Mouse (Mus musculus) liver, embryonic 16.5 days (tissue): ENCODE measurements around the gene Plcxd3. TPM values are rescaled to one million over a fixed set of nuclear protein-coding genes. Genes with fewer than 3 reads are reported as not detected.

Source experiments
- ATAC-seq: fragments of 200-750 bp; cut with Nextera tagmentation; 2 replicates; pipeline ENCODE4 v1.8.0; 2017; ENCODE audit warnings: low read depth, mild to moderate bottlenecking, moderate number of reproducible peaks, moderate library complexity
- H3K27ac ChIP-seq: fragments of 300-500 bp; sonication (generic); 2 replicates; pipeline ENCODE4 v1.5.1; 2014; ENCODE audit warnings: mild to moderate bottlenecking, low read length
- H3K27me3 ChIP-seq: fragments of 300-500 bp; sonication (generic); 2 replicates; pipeline ENCODE4 v1.6.1; 2014; ENCODE audit warnings: low read depth, low read length, mixed read lengths; ENCODE audit not compliant: control insufficient read depth, insufficient read depth
- H3K36me3 ChIP-seq: fragments of 300-500 bp; sonication (generic); 2 replicates; pipeline ENCODE4 v1.6.1; 2014; ENCODE audit warnings: mild to moderate bottlenecking; ENCODE audit not compliant: control insufficient read depth, insufficient read depth
- H3K4me1 ChIP-seq: fragments of 300-500 bp; sonication (generic); 2 replicates; pipeline ENCODE4 v1.6.1; 2014; ENCODE audit warnings: low read depth, low read length, mixed read lengths; ENCODE audit not compliant: control insufficient read depth
- H3K4me2 ChIP-seq: fragments of 300-500 bp; sonication (generic); 2 replicates; pipeline ENCODE4 v1.6.1; 2014; ENCODE audit warnings: low read depth, low read length, mixed read lengths
- H3K4me3 ChIP-seq: fragments of 300-500 bp; sonication (generic); 2 replicates; pipeline ENCODE4 v1.5.1; 2014; ENCODE audit warnings: low read depth, mild to moderate bottlenecking, low read length
- H3K9ac ChIP-seq: fragments of 300-500 bp; sonication (generic); 2 replicates; pipeline ENCODE4 v1.6.1; 2014; ENCODE audit warnings: low read depth, low read length
- H3K9me3 ChIP-seq: fragments of 300-500 bp; sonication (generic); replicated peaks from 2 replicates; pipeline ENCODE4 v1.6.1; 2016; ENCODE audit warnings: low read length; ENCODE audit not compliant: control insufficient read depth
- WGBS: fragments of 180-500 bp; shearing (Covaris S2); extraction: QIAGEN DNeasy Blood & Tissue Kit; methylation state at CpG from one replicate; pipeline ENCODE4 v1.1.7; 2014; ENCODE audit not compliant: insufficient replicate concordance; 5-methylcytosine and 5-hydroxymethylcytosine counted together
- polyA plus RNA-seq: library from polyadenylated mRNA; unstranded; fragments of >200 nt; fragmentation: Nextera tagmentation; extraction: Ambion mirVana; gene quantifications from 2 replicates; pipeline ENCODE4 v1.2.1, GENCODE M21; 2015

Plcxd3 gene
- 0.08 and 0.11 TPM in 2 replicates for polyA plus RNA-seq

DNA sequence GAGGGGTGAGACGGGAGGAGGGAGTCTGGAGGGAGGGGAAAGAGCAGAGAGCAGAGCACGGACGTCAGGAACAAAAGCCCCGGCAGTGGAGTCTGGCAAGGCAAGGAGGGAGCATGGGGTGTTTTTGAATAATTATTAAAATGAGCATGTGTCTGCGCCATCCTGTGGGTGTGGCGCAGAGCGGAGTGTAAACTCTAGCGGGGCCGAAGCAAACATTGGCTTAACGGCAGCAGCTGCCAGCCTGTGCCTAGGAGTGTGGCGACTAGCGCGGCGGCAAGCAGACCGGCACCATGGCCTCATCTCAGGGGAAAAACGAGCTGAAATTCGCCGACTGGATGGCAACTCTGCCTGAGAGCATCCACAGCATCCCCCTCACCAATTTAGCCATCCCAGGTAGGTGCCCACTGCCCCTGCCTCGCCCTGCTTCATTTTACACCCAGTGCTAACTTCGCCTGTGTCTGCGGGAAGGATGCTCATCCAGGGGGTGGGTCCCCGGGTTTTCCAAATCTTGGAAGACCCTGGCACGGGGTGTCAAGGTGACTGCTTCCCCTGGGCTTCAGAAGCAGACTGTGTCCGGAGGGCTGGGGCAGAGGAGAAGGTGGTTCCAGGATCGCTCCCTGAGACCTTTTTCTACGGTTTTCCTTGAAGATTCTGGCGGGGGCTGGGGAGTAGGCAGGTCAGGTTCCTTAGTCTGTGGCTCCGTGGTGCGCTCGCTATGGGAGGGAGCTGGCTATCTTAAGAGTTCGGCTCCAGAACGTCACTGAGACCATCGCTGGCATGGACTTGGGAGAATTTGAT is at the start of gene Plcxd3:
Gene Plcxd3, plus strand, starts transcription at position 69 of the 798 bp plus-strand sequence.
- no peak within 1 kb of the TSS for H3K9ac ChIP-seq

DNA sequence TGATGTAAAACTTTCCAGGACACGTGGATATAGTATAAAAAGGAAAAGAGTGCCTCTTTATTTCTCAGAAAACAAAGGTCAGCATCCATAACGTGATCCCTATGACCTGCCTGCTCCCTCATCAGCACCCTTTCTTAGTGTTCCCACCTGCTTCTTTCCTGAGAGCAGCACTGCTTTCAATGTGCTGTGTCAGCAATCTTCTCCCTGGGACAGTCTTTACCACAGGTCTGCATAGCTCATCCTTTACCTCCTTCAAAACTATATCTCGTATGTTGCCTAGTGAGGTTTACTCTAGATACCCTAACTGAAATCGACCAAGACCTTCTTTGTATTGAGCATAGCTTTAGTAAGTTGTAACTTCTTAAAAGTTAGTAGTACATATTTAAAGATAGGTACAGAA is 43.4 kb upstream of the Plcxd3 start:
- Histone ChIP-seq H3K9ac (no peak overlapping the region), H3K4me2 (no peak overlapping the region), H3K27ac (no peak overlapping the region), H3K4me3 (no peak overlapping the region), H3K4me1 (no peaks in the 10 kb centered on the region), H3K36me3 (no peaks in the 10 kb centered on the region), H3K9me3 (no peaks in the 10 kb centered on the region), H3K27me3 (no peaks in the 10 kb centered on the region)
- 51% methylated on average over 4 of the region's 4 CpGs for WGBS
- no peak for ATAC-seq

More for the DNA sequence above, at the start of gene Plcxd3:
- no peaks in the 10 kb centered on the region for H3K36me3 ChIP-seq
- H3K27me3 ChIP-seq, result peaks cover 4% of the 10 kb centered on the region; the same call in 1 of the 2 replicates
- H3K4me2 ChIP-seq, result peak within 1 kb of the TSS; percentile 9; the same call in 1 of the 2 replicates
- 2% methylated on average over 33 of the region's 33 CpGs for WGBS
- H3K4me1 ChIP-seq, result no peaks in the 10 kb centered on the region
- H3K4me3 ChIP-seq, result 0 out of 2 replicates have a peak within 1 kb of the TSS, but pooled peaks have one; percentile 3
- no peak for ATAC-seq
- H3K9me3 ChIP-seq, result no peaks in the 10 kb centered on the region
- no peak within 1 kb of the TSS for H3K27ac ChIP-seq

DNA sequence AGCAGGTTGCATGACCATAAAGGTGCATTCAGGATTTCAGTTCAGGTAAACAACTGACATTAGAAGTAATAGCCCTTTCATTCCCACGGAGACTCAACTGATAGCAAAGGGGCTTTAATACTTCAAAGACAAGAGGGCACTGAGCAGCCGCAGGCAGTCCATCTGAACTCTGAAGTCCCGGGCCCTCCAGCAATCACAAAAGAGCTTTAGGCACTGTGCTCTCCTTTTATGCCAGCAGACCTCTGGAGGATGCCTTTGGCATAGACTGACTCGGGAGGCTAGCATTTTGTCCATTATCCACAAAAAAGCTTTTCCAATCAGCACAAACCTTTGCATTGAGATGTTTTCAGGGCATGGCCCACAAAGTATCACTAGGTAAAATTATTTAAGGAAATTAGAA is 33.7 kb upstream of the Plcxd3 start:
- no peaks in the 10 kb centered on the region for H3K36me3 ChIP-seq
- 33% methylated on average over 4 of the region's 4 CpGs for WGBS
- H3K4me2 ChIP-seq, result no peak overlapping the region
- H3K27me3 ChIP-seq, result no peaks in the 10 kb centered on the region
- H3K9ac ChIP-seq, result no peak overlapping the region
- H3K9me3 ChIP-seq, result no peaks in the 10 kb centered on the region
- H3K4me3 ChIP-seq, result no peak overlapping the region
- ATAC-seq, result no peak
- H3K4me1 ChIP-seq, result no peaks in the 10 kb centered on the region
- H3K27ac ChIP-seq, result no peak overlapping the region

DNA sequence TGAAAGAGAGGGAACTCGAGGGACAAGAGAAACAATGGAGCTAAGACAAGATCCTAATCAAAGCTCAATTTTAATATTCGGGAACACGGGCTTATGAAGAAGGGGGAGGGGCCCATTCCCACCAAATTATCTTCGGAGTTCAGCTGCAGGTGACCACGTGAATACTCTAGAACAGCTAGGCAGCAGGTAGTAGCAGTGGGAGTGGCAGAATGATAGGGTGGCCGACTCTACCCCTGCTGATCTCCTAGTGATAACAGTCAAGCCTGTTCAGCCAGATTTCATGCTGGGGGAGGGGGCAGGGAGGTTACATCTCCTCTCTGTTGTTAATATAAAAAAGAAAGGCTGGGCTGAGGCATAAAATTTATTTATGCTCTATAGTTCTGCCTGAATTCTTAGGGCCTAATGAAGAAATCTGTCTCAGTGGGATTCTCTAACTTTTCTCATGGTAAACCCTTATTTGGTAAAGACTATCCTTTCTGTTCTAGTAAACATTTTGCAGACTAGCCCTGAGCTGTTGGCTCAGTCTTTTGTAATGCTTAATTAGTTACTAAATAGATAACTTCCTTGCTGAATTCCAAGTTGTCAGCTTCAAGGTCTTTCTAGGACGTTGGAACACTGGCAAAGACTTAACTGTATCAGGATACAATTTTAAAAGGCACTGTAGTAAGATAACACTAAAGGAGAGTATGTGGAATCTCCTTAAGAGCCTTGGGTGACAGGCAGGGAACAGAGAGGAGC is 26.3 kb upstream of the Plcxd3 start:
- 27% methylated on average over 7 of the region's 7 CpGs for WGBS
- Histone ChIP-seq H3K9ac (no peak overlapping the region), H3K4me3 (no peak overlapping the region), H3K9me3 (no peaks in the 10 kb centered on the region), H3K27me3 (no peaks in the 10 kb centered on the region), H3K36me3 (no peaks in the 10 kb centered on the region), H3K27ac (no peak overlapping the region), H3K4me2 (no peak overlapping the region), H3K4me1 (no peaks in the 10 kb centered on the region)
- no peak for ATAC-seq

DNA sequence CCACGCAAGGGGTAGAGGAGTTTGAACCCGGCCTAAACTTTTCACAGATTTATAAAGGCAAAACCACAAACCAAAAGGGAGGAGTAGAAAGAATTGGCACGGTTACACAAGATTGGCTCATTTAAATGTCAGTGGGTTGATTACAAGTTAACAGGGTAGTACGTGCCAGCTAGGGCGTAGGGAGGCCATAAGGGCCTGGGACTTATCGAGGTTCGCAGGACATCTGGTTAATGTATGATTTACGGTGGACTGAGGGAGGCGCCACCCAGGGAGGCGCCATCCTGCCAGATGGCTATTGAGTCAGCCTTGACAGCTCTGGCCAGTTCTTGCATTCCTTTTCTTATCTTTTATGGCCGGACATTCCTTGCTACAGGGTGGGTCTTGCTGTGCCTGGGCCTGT is 18.9 kb upstream of the Plcxd3 start:
- H3K4me3 ChIP-seq, result no peak overlapping the region
- WGBS, result 67% methylated on average over 11 of the region's 11 CpGs
- H3K4me1 ChIP-seq, result no peaks in the 10 kb centered on the region
- no peak overlapping the region for H3K9ac ChIP-seq
- ATAC-seq, result no peak
- H3K36me3 ChIP-seq, result no peaks in the 10 kb centered on the region
- no peaks in the 10 kb centered on the region for H3K27me3 ChIP-seq
- H3K9me3 ChIP-seq, result no peaks in the 10 kb centered on the region
- no peak overlapping the region for H3K4me2 ChIP-seq
- no peak overlapping the region for H3K27ac ChIP-seq

DNA sequence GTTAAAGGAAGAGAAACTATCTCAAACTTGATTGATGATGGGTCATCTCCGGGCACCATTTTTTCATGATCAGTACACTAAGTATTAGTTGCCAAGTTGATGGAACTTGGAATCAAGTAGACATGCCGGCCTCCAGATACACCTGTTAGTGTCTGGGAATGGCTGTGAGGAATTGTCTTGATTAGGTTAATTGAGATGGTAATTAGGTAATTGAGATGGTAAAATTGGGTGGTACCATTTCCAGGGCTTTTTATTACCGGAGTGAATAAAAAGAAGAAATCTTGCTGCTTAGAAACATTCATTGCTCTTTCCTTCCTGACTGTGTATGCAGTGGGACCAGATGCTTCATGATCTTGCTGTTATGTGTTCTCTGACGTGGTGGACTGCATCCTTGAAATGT is 17.6 kb upstream of the Plcxd3 start:
- no peak overlapping the region for H3K27ac ChIP-seq
- no peaks in the 10 kb centered on the region for H3K4me1 ChIP-seq
- no peaks in the 10 kb centered on the region for H3K27me3 ChIP-seq
- H3K9me3 ChIP-seq, result no peaks in the 10 kb centered on the region
- no peak for ATAC-seq
- H3K4me2 ChIP-seq, result no peak overlapping the region
- no peak overlapping the region for H3K9ac ChIP-seq
- WGBS, result 56% methylated on average over 4 of the region's 4 CpGs
- H3K36me3 ChIP-seq, result no peaks in the 10 kb centered on the region
- no peak overlapping the region for H3K4me3 ChIP-seq

DNA sequence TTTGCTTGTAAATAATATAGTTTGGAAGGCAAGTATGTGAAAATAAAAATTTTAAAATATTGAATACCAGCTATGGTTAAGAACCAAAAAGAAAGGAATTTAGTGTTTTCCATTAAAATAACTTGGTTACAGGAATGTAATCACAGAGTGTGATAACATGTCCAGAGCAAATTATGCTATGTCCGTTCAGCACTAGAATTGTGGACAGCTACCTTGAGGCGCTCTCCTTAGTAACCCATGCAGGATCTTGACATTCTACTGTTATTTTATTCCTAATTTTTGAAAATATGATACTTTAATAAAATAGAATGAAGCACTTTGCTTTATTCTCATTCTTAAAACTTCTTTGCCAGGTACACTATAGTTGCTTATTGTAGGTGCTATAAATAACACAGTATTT is 7.5 kb upstream of the Plcxd3 start:
- 46% methylated on average over 2 of the region's 2 CpGs for WGBS
- no peak overlapping the region for H3K4me2 ChIP-seq
- no peaks in the 10 kb centered on the region for H3K9me3 ChIP-seq
- no peaks in the 10 kb centered on the region for H3K4me1 ChIP-seq
- no peak overlapping the region for H3K27ac ChIP-seq
- H3K27me3 ChIP-seq, result no peaks in the 10 kb centered on the region
- no peak overlapping the region for H3K9ac ChIP-seq
- no peak for ATAC-seq
- no peaks in the 10 kb centered on the region for H3K36me3 ChIP-seq
- H3K4me3 ChIP-seq, result no peak overlapping the region

DNA sequence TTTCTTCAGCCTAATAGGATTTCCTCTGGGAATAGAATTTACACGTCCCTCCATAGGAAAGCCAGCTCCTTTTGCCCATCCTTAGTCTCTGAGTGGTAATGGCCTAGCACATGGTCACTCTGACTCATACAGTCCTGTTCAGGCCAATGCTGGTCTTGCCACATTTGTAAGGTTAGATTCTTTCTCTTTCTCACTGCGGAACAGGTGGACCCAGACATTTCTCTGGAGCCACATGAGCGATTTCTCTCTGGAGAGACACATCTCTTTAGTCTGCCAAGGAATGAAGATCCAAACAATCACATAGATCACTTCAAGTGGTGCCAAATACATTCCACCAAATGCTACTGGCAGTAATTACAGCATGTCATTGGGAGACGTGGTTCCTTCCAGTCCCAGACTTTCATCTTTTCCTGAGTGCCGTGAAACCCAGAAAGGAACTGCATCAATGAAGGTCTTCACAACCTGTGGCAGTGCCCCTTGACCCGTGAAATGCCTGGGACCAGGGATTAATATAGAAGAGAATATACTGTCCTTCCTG is 769 bp upstream of the Plcxd3 start:
- ATAC-seq, result no peak
- Histone ChIP-seq H3K4me3 (no peak overlapping the region), H3K4me2 (no peak overlapping the region), H3K9ac (no peak overlapping the region), H3K4me1 (no peaks in the 10 kb centered on the region), H3K27ac (no peak overlapping the region), H3K36me3 (no peaks in the 10 kb centered on the region), H3K27me3 (peaks cover 4% of the 10 kb centered on the region; the same call in 1 of the 2 replicates), H3K9me3 (no peaks in the 10 kb centered on the region)
- WGBS, result 40% methylated on average over 6 of the region's 6 CpGs

DNA sequence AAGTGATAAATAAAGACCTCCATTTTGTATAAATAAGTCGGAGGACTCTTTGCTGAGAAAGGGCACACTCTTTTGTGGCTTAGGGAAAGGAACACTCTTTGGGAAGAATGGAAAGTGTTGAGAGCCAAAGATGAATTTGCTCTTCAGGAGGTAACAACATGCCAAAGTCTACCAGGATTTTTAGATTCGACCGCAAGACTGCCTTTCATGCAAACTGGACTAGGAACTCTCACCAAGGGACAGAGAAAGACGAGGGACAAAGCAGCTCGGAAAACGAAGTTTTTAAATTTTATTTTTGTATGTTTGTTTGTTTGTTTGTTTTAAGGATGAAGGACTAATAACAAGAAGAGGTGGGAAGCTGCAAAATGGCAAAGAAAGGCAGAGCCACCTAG is 264 bp upstream of the Plcxd3 start:
- no peak overlapping the region for H3K4me3 ChIP-seq
- ATAC-seq, result no peak
- no peak overlapping the region for H3K9ac ChIP-seq
- peaks cover 4% of the 10 kb centered on the region; the same call in 1 of the 2 replicates for H3K27me3 ChIP-seq
- H3K27ac ChIP-seq, result no peak overlapping the region
- no peaks in the 10 kb centered on the region for H3K9me3 ChIP-seq
- no peak overlapping the region for H3K4me2 ChIP-seq
- H3K36me3 ChIP-seq, result no peaks in the 10 kb centered on the region
- H3K4me1 ChIP-seq, result no peaks in the 10 kb centered on the region
- WGBS, result 28% methylated on average over 6 of the region's 6 CpGs
